Mouse (Mus musculus) forebrain, embryonic 10.5 days (tissue): ENCODE data around the gene 5330417C22Rik. TPM values are rescaled to one million over a fixed set of nuclear protein-coding genes. Genes with fewer than 3 reads are reported as not detected.
"Not testable (repeated sequence)": the region's sequence is repeated elsewhere in the genome, so short reads cannot be mapped to it uniquely, and the experiment has no call there.

Experiments used
- DNase-seq: peaks from one replicate; pipeline ENCODE4 v3.0.0-alpha.2; 2017; ENCODE audit warnings: low spot score; ENCODE audit errors: extremely low spot score
- H3K27ac ChIP-seq: fragments of 300-500 bp; sonication (generic); 2 replicates; pipeline ENCODE4 v1.5.1; 2016; ENCODE audit warnings: mild to moderate bottlenecking
- H3K27me3 ChIP-seq: fragments of 300-500 bp; sonication (generic); 2 replicates; pipeline ENCODE4 v1.6.1; 2016; ENCODE audit warnings: mild to moderate bottlenecking; ENCODE audit not compliant: poor library complexity, severe bottlenecking
- H3K36me3 ChIP-seq: fragments of 300-500 bp; sonication (generic); replicated peaks from 2 replicates; pipeline ENCODE4 v1.6.1; 2016; ENCODE audit warnings: mild to moderate bottlenecking, moderate library complexity
- H3K4me1 ChIP-seq: fragments of 300-500 bp; sonication (generic); 2 replicates; pipeline ENCODE4 v1.6.1; 2016
- H3K4me3 ChIP-seq: fragments of 300-500 bp; sonication (generic); 2 replicates; pipeline ENCODE4 v1.5.1; 2016; ENCODE audit warnings: mild to moderate bottlenecking, moderate library complexity
- H3K9me3 ChIP-seq: fragments of 300-500 bp; sonication (generic); 2 replicates; pipeline ENCODE4 v1.6.1; 2016; ENCODE audit warnings: mild to moderate bottlenecking, moderate library complexity
- WGBS: fragments of 180-500 bp; shearing (Covaris S2); methylation state at CpG from one replicate; pipeline ENCODE4 v1.1.7; 2016; 5-methylcytosine and 5-hydroxymethylcytosine counted together
- polyA plus RNA-seq: library from polyadenylated mRNA; unstranded; fragments of >200 nt; fragmentation: Nextera tagmentation; extraction: Ambion mirVana; gene quantifications from 2 replicates; pipeline ENCODE4 v1.2.1, GENCODE M21; 2016

Gene 5330417C22Rik
- polyA plus RNA-seq, 1 experiment from 2014 or later = 1.1 TPM

DNA sequence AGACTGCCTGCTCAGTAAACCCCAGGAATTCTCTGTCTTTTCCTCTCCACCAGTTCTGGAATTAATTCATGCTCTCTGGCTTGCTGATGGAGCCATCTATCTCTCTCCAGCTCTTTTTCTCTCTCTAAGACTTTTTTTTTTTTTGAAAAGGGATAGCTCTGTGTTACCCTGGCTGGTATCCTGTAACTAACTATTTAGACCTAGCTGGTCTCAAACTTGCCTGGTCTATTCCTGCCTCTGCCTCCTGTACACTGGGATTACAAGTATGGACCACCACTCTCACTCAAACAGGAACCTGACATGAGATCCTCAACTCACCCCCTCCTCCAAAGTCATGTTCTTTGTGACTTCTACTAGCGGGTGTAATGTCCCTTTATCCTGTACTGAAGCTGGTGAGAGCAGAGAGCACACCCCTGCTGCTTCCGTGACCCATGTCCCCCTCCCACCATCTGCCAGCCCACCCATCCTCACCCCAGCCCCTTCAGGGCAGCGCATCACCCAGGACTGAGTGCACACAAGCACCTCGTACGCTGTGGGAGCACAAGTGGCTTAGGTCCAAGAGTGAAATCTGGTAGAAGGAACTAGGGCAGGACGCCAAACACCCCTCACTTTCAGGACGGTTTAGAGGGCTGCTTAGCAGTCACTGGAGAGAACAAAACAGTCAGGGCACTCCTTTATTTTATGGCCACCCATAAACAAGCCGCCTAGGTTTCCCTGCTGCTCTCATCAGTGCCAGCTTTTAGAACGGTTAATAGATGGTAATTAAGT is 25.4 kb downstream of the 5330417C22Rik start:
- Histone ChIP-seq H3K4me1 (peaks cover 32% of the 10 kb centered on the region), H3K27me3 (no peaks in the 10 kb centered on the region), H3K36me3 (no peaks in the 10 kb centered on the region), H3K9me3 (no peaks in the 10 kb centered on the region), H3K27ac (peak overlapping the region; percentile 65), H3K4me3 (no peak overlapping the region)
- 21% methylated on average over 9 of the region's 9 CpGs for WGBS
- DNase-seq = no peak

DNA sequence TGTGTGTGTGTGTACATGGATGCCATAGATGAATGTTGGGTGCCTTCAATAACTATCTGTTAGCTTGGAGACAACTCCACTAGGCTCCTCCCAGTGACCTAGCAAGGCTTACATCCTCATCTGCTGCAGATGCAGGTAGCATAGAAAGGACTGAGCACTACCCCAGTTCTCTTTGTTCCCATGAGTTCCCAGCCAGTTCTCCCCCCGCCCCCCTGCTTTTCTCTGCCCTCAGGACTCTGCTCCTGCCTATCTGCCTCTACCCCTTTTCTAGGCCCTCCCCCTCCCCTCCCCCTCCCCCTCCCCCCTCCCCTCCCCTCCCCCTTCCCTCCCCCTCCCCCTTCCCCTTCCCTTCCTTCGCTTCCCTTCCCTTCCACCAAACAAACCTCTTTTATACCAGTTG is 26.2 kb downstream of the 5330417C22Rik start:
- Histone ChIP-seq H3K9me3 (no peaks in the 10 kb centered on the region), H3K27ac (0 out of 2 replicates have a peak overlapping the region, but pooled peaks have one; percentile 0), H3K4me3 (no peak overlapping the region), H3K27me3 (no peaks in the 10 kb centered on the region), H3K4me1 (peaks cover 32% of the 10 kb centered on the region), H3K36me3 (no peaks in the 10 kb centered on the region)
- DNase-seq = no peak
- 17% methylated on average over 2 of the region's 2 CpGs for WGBS

DNA sequence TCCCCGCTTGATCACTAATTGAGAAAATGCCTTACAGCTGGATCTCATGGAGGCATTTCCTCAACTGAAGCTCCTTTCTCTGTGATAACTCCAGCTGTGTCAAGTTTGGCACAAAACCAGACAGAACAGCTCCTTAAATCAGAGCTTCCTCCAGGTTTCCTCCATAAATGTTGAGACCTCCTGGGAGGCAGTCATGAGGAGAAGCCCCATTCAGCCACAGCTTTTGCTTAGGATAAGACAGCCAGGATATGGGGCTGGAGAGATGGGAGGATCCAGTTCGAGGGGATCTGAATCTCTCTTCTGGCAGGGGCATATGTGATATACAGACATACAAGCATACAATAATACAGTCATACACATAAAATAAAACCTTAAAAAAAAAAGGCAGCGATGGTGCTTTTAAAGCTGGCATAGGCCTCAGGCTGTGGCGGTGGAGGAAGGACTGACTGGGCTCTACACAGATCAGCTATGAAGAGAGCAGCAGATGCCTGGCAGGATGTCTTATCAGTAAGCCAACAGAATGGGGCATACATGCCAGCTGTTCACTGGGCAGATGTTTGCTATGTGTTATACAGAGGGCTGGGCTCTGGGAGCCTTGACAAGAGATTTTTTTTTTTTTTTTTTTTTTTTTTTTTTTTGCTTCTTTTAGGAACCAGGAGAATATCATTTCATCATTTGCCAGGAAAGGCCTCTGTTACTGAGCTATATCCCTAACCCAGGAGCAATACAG is 27.4 kb downstream of the 5330417C22Rik start:
- Histone ChIP-seq H3K9me3 (no peaks in the 10 kb centered on the region), H3K4me3 (no peak overlapping the region), H3K27me3 (no peaks in the 10 kb centered on the region), H3K27ac (no peak overlapping the region), H3K4me1 (peaks cover 32% of the 10 kb centered on the region), H3K36me3 (no peaks in the 10 kb centered on the region)
- WGBS = 73% methylated on average over 4 of the region's 4 CpGs
- DNase-seq = no peak

- Histone ChIP-seq H3K4me3 (no peak overlapping the region), H3K9me3 (no peaks in the 10 kb centered on the region), H3K36me3 (no peaks in the 10 kb centered on the region), H3K27ac (no peak overlapping the region), H3K4me1 (peaks cover 11% of the 10 kb centered on the region), H3K27me3 (no peaks in the 10 kb centered on the region)
- DNase-seq = no peak
- WGBS = 92% methylated on average over 4 of the region's 4 CpGs
These were observed 32.4 kb downstream of the 5330417C22Rik start for GRCm38 (mm10) chr3:108503908-108504307.

DNA sequence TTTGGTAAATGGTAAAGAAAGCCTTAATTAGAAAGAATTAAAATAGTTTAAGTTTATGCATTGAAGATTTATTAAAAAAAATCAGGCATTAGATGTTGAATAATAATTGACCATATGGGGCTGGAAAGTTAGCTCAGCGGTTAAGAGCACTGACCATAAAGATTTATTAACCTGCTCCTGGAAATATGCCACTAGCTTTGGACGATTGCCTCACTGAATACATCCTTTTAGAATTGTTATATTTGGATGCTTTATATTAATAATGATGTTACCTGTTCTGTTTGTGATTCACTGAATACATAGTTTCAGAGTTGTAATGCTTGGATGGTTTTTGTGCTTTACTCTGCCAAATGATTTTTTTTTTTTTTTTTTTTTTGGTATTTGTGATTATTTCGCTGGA is 34.9 kb downstream of the 5330417C22Rik start:
- not testable (repeated sequence) for DNase-seq, H3K27me3 ChIP-seq, H3K4me3 ChIP-seq, H3K36me3 ChIP-seq, H3K27ac ChIP-seq, H3K9me3 ChIP-seq
- 93% methylated on average over 3 of the region's 3 CpGs for WGBS
- peaks cover 14% of the 10 kb centered on the region for H3K4me1 ChIP-seq

GRCm38 (mm10) chr3:108499826-108500225 is 36.5 kb downstream of the 5330417C22Rik start:
- Histone ChIP-seq H3K27me3 (peaks cover 9% of the 10 kb centered on the region; the same call in 1 of the 2 replicates), H3K9me3 (no peaks in the 10 kb centered on the region), H3K36me3 (no peaks in the 10 kb centered on the region), H3K27ac (no peak overlapping the region), H3K4me3 (no peak overlapping the region), H3K4me1 (peaks cover 30% of the 10 kb centered on the region)
- no peak for DNase-seq
- 82% methylated on average over 8 of the region's 8 CpGs for WGBS

DNA sequence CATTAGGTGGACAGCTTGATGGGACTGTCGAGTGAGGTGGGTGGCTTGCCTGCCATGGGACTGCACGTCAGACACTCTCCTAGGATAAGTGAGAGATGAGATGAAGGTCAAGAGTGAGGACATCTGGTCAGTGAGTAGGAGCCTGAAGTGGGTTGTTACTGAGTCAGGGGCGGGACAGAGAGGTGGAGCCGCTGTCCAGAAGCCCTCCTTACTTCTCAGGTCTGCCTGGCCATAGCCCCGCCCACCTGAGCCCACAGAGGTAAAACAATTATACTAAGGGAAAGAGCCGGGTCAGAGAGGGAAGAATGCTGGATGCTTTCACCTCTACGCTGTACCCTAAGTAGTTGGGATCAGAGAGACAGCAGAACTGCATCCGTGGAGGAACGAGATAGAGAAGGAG is 38.7 kb downstream of the 5330417C22Rik start:
- no peak overlapping the region for H3K27ac ChIP-seq
- WGBS = 33% methylated on average over 9 of the region's 9 CpGs
- peaks cover 9% of the 10 kb centered on the region; the same call in 1 of the 2 replicates for H3K27me3 ChIP-seq
- no peak overlapping the region for H3K4me3 ChIP-seq
- no peaks in the 10 kb centered on the region for H3K9me3 ChIP-seq
- DNase-seq = no peak
- H3K4me1 ChIP-seq = peaks cover 37% of the 10 kb centered on the region
- no peaks in the 10 kb centered on the region for H3K36me3 ChIP-seq

- Histone ChIP-seq H3K36me3 (no peaks in the 10 kb centered on the region), H3K4me1 (peaks cover 42% of the 10 kb centered on the region), H3K27me3 (peaks cover 9% of the 10 kb centered on the region; the same call in 1 of the 2 replicates), H3K4me3 (no peak overlapping the region), H3K9me3 (no peaks in the 10 kb centered on the region), H3K27ac (0 out of 2 replicates have a peak overlapping the region, but pooled peaks have one; percentile 42)
- no peak for DNase-seq
- WGBS = 29% methylated on average over 4 of the region's 4 CpGs
These were observed 40.9 kb downstream of the 5330417C22Rik start for GRCm38 (mm10) chr3:108495486-108495885.

DNA sequence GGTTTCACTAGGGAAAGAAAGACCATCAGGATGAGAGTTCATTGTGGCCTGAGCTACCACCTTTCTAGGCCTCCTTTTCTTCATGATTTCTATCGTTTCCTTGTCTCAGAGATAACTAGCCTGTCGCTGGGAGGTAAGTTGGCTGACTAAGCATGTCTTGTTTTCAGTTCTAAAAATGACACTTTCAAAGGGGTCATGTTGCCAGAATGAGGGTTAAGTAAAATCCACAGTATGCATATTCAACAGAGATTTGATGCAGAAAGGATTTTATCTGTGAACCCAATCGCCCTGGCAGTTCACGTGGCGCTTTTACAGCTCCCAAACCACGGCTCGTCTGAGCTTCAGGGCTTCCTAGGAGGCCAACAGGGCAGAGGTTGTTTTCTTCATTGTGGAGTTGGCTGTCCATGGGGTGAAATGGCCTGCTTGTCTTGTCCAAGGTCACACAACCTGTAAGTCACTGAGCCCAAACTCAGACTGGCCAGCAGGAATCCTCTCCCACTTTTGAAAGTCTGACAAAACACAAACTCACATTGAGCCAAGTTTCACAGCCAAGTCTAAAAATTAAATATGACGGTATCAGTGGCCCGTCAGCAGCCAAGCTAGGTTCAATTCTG is 41.4 kb downstream of the 5330417C22Rik start:
- WGBS = 71% methylated on average over 9 of the region's 9 CpGs
- peaks cover 9% of the 10 kb centered on the region; the same call in 1 of the 2 replicates for H3K27me3 ChIP-seq
- no peak overlapping the region for H3K4me3 ChIP-seq
- 0 out of 2 replicates have a peak overlapping the region, but pooled peaks have one; percentile 26 for H3K27ac ChIP-seq
- peaks cover 42% of the 10 kb centered on the region for H3K4me1 ChIP-seq
- no peaks in the 10 kb centered on the region for H3K9me3 ChIP-seq
- DNase-seq = no peak
- no peaks in the 10 kb centered on the region for H3K36me3 ChIP-seq

- Histone ChIP-seq H3K4me3 (no peak overlapping the region), H3K27ac (no peak overlapping the region), H3K36me3 (no peaks in the 10 kb centered on the region), H3K27me3 (no peaks in the 10 kb centered on the region), H3K9me3 (no peaks in the 10 kb centered on the region; the same call in 1 of the 2 replicates), H3K4me1 (peaks cover 14% of the 10 kb centered on the region)
- DNase-seq = no peak
- whole genome bisulfite sequencing = 39% methylated on average over 3 of the region's 3 CpGs
These were observed 46.4 kb downstream of the 5330417C22Rik start for GRCm38 (mm10) chr3:108489968-108490367.

DNA sequence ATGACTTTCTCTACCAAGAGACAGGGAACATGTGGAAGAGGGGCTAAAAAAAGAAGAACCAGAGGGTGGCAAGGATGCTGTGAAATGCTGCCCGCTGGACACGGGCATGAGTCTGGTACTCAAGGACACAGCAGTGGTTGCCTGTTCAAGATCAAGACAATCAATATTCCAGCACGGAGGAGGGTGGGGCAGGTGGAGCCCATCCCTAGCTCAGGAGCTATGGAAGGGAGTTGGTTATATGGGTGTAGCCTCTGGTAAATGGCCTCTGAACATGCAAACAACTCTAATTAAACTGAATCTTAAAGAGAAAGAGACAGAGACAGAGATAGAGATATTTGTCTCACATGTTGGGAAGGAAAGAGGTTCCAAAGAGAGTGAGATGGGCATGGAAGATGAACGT is 51.6 kb downstream of the 5330417C22Rik start:
- no peak for DNase-seq
- H3K4me3 ChIP-seq = no peak overlapping the region
- H3K9me3 ChIP-seq = no peaks in the 10 kb centered on the region; the same call in 1 of the 2 replicates
- H3K27ac ChIP-seq = no peak overlapping the region
- no peaks in the 10 kb centered on the region for H3K4me1 ChIP-seq
- WGBS = 91% methylated on average over 4 of the region's 4 CpGs
- no peaks in the 10 kb centered on the region for H3K36me3 ChIP-seq
- no peaks in the 10 kb centered on the region for H3K27me3 ChIP-seq

GRCm38 (mm10) chr3:108478800-108479199 is 57.5 kb downstream of the 5330417C22Rik start:
- WGBS = 91% methylated on average over 4 of the region's 4 CpGs
- no peak for DNase-seq
- no peak overlapping the region for H3K4me3 ChIP-seq
- H3K36me3 ChIP-seq = no peaks in the 10 kb centered on the region
- no peaks in the 10 kb centered on the region for H3K4me1 ChIP-seq
- no peaks in the 10 kb centered on the region for H3K27me3 ChIP-seq
- no peak overlapping the region for H3K27ac ChIP-seq
- no peaks in the 10 kb centered on the region for H3K9me3 ChIP-seq
